Mouse (Mus musculus): ENCODE data around the gene Arhgef26.

Gene Arhgef26

GRCm38 (mm10) chr3:62380420-62380819 lies 42.3 kb downstream of the Arhgef26 start:
- no peak for DNase-seq (ENCODE audit: low read depth, low spot score)

GRCm38 (mm10) chr3:62382853-62383252 lies 44.7 kb downstream of the Arhgef26 start:
- DNase-seq (ENCODE audit: low read depth, low spot score), result no peak

GRCm38 (mm10) chr3:62392636-62393035 lies 54.5 kb downstream of the Arhgef26 start:
- no peak for DNase-seq (ENCODE audit: low read depth, low spot score)

- DNase-seq (ENCODE audit: low read depth, low spot score), result no peak
Observed at GRCm38 (mm10) chr3:62394284-62394683, 56.1 kb downstream of the Arhgef26 start.

GRCm38 (mm10) chr3:62395368-62395767 lies 57.2 kb downstream of the Arhgef26 start:
- no peak for DNase-seq (ENCODE audit: low read depth, low spot score)

GRCm38 (mm10) chr3:62396109-62396508 lies 58.0 kb downstream of the Arhgef26 start:
- no peak for DNase-seq (ENCODE audit: low read depth, low spot score)

GRCm38 (mm10) chr3:62398094-62398493 lies 60.0 kb downstream of the Arhgef26 start:
- DNase-seq (ENCODE audit: low read depth, low spot score), result no peak

GRCm38 (mm10) chr3:62399826-62400746 lies 61.9 kb downstream of the Arhgef26 start:
- no peak for DNase-seq (ENCODE audit: low read depth, low spot score)

GRCm38 (mm10) chr3:62402466-62402865 lies 64.3 kb downstream of the Arhgef26 start:
- DNase-seq (ENCODE audit: low read depth, low spot score), result no peak

- no peak for DNase-seq (ENCODE audit: low read depth, low spot score)
Observed at GRCm38 (mm10) chr3:62404477-62405246, 66.5 kb downstream of the Arhgef26 start.

GRCm38 (mm10) chr3:62409555-62410182 lies 71.5 kb downstream of the Arhgef26 start:
- no peak for DNase-seq (ENCODE audit: low read depth, low spot score)

GRCm38 (mm10) chr3:62410491-62410890 lies 72.3 kb downstream of the Arhgef26 start:
- DNase-seq (ENCODE audit: low read depth, low spot score), result no peak

GRCm38 (mm10) chr3:62412704-62413103 lies 74.6 kb downstream of the Arhgef26 start:
- no peak for DNase-seq (ENCODE audit: low read depth, low spot score)

- no peak for DNase-seq (ENCODE audit: low read depth, low spot score)
Observed at GRCm38 (mm10) chr3:62414926-62415325, 76.8 kb downstream of the Arhgef26 start.

- no peak for DNase-seq (ENCODE audit: low read depth, low spot score)
Observed at GRCm38 (mm10) chr3:62417458-62417857, 79.3 kb downstream of the Arhgef26 start.

- no peak for DNase-seq (ENCODE audit: low read depth, low spot score)
Observed at GRCm38 (mm10) chr3:62418387-62419138, 80.4 kb downstream of the Arhgef26 start.

- no peak for DNase-seq (ENCODE audit: low read depth, low spot score)
Observed at GRCm38 (mm10) chr3:62433675-62434074, 95.5 kb downstream of the Arhgef26 start.

- DNase-seq (ENCODE audit: low read depth, low spot score), result no peak
Observed at GRCm38 (mm10) chr3:62435923-62436322, 97.8 kb downstream of the Arhgef26 start.

GRCm38 (mm10) chr3:62440431-62440969 lies 102.4 kb downstream of the Arhgef26 start:
- no peak for DNase-seq (ENCODE audit: low read depth, low spot score)

GRCm38 (mm10) chr3:62443582-62444194 lies 105.5 kb downstream of the Arhgef26 start:
- DNase-seq (ENCODE audit: low read depth, low spot score), result no peak

- DNase-seq (ENCODE audit: low read depth, low spot score), result no peak
Observed at GRCm38 (mm10) chr3:62446271-62446670, 108.1 kb downstream of the Arhgef26 start.

Data from CD4-positive, CD25-positive, alpha-beta regulatory T cell, adult 2 months (primary cell).